Mouse (Mus musculus): ENCODE measurements at regions not wholly inside any gene's neighbourhood (a gene's known extent, or its start where the extent isn't known, plus 50 kb on each side); places are given as distances from the start of the nearest gene placed in this dataset.

GRCm38 (mm10) chr11:64599178-64599577 lies 162.7 kb upstream of the F930015N05Rik start:
- no peak overlapping the region for H3K4me2 ChIP-seq (ENCODE audit: low read length)
- H3K27me3 ChIP-seq (ENCODE audit: control insufficient read depth, insufficient read depth, low read depth, low read length): no peaks in the 10 kb centered on the region
- 73% methylated on average over 3 of the region's 3 CpGs for WGBS
- H3K9ac ChIP-seq (ENCODE audit: low read depth, low read length): no peak overlapping the region
- no peak overlapping the region for H3K4me3 ChIP-seq (ENCODE audit: low read depth, low read length)
- no peak for ATAC-seq
- 0 out of 2 replicates have a peak, but pooled peaks cover 2% of the 10 kb centered on the region for H3K9me3 ChIP-seq (replicated peaks; ENCODE audit: control insufficient read depth, low read length, poor library complexity, severe bottlenecking)
- H3K4me1 ChIP-seq (ENCODE audit: control insufficient read depth, insufficient read depth, low read length): peaks cover 3% of the 10 kb centered on the region; the same call in 1 of the 2 replicates
- no peaks in the 10 kb centered on the region for H3K36me3 ChIP-seq (ENCODE audit: control insufficient read depth, insufficient read depth, low read length)
- H3K27ac ChIP-seq (ENCODE audit: low read length): no peak overlapping the region

GRCm38 (mm10) chr11:64600201-64601102 lies 164.0 kb upstream of the F930015N05Rik start:
- ATAC-seq: no peak
- Histone ChIP-seq H3K4me3 (ENCODE audit: low read depth, low read length) (no peak overlapping the region), H3K27ac (ENCODE audit: low read length) (no peak overlapping the region), H3K9me3 (replicated peaks; ENCODE audit: control insufficient read depth, low read length, poor library complexity, severe bottlenecking) (0 out of 2 replicates have a peak, but pooled peaks cover 2% of the 10 kb centered on the region), H3K27me3 (ENCODE audit: control insufficient read depth, insufficient read depth, low read depth, low read length) (no peaks in the 10 kb centered on the region), H3K4me1 (ENCODE audit: control insufficient read depth, insufficient read depth, low read length) (peaks cover 3% of the 10 kb centered on the region; the same call in 1 of the 2 replicates), H3K9ac (ENCODE audit: low read depth, low read length) (no peak overlapping the region), H3K4me2 (ENCODE audit: low read length) (no peak overlapping the region), H3K36me3 (ENCODE audit: control insufficient read depth, insufficient read depth, low read length) (no peaks in the 10 kb centered on the region)
- WGBS: 41% methylated on average over 10 of the region's 10 CpGs

GRCm38 (mm10) chr11:64609043-64609442 lies 172.6 kb upstream of the F930015N05Rik start:
- H3K4me2 ChIP-seq (ENCODE audit: low read length): no peak overlapping the region
- H3K9ac ChIP-seq (ENCODE audit: low read depth, low read length): no peak overlapping the region
- H3K27me3 ChIP-seq (ENCODE audit: control insufficient read depth, insufficient read depth, low read depth, low read length): no peaks in the 10 kb centered on the region
- H3K4me1 ChIP-seq (ENCODE audit: control insufficient read depth, insufficient read depth, low read length): no peaks in the 10 kb centered on the region
- no peaks in the 10 kb centered on the region for H3K36me3 ChIP-seq (ENCODE audit: control insufficient read depth, insufficient read depth, low read length)
- no peak for ATAC-seq
- H3K4me3 ChIP-seq (ENCODE audit: low read depth, low read length): no peak overlapping the region
- H3K27ac ChIP-seq (ENCODE audit: low read length): no peak overlapping the region
- 85% methylated on average over 2 of the region's 2 CpGs for WGBS
- H3K9me3 ChIP-seq (replicated peaks; ENCODE audit: control insufficient read depth, low read length, poor library complexity, severe bottlenecking): no peaks in the 10 kb centered on the region

- 94% methylated on average over 3 of the region's 3 CpGs for WGBS
- ATAC-seq: no peak
- no peaks in the 10 kb centered on the region for H3K27me3 ChIP-seq (ENCODE audit: control insufficient read depth, insufficient read depth, low read depth, low read length)
Measured at GRCm38 (mm10) chr11:64610724-64611123, 174.3 kb upstream of the F930015N05Rik start.

GRCm38 (mm10) chr11:64615140-64615539 lies 178.7 kb upstream of the F930015N05Rik start:
- no peak overlapping the region for H3K9ac ChIP-seq (ENCODE audit: low read depth, low read length)
- 81% methylated on average over 1 of the region's 1 CpGs for WGBS

More at GRCm38 (mm10) chr11:64610724-64611123, 174.3 kb upstream of the F930015N05Rik start:
- no peak overlapping the region for H3K4me3 ChIP-seq (ENCODE audit: low read depth, low read length)
- H3K4me2 ChIP-seq (ENCODE audit: low read length): no peak overlapping the region
- H3K9me3 ChIP-seq (replicated peaks; ENCODE audit: control insufficient read depth, low read length, poor library complexity, severe bottlenecking): no peaks in the 10 kb centered on the region
- H3K9ac ChIP-seq (ENCODE audit: low read depth, low read length): no peak overlapping the region
- H3K4me1 ChIP-seq (ENCODE audit: control insufficient read depth, insufficient read depth, low read length): no peaks in the 10 kb centered on the region
- H3K36me3 ChIP-seq (ENCODE audit: control insufficient read depth, insufficient read depth, low read length): no peaks in the 10 kb centered on the region
- no peak overlapping the region for H3K27ac ChIP-seq (ENCODE audit: low read length)

GRCm38 (mm10) chr11:64618631-64619385 lies 182.4 kb upstream of the F930015N05Rik start:
- Histone ChIP-seq H3K27ac (ENCODE audit: low read length) (no peak overlapping the region), H3K27me3 (ENCODE audit: control insufficient read depth, insufficient read depth, low read depth, low read length) (no peaks in the 10 kb centered on the region), H3K4me3 (ENCODE audit: low read depth, low read length) (no peak overlapping the region), H3K4me1 (ENCODE audit: control insufficient read depth, insufficient read depth, low read length) (no peaks in the 10 kb centered on the region), H3K9ac (ENCODE audit: low read depth, low read length) (no peak overlapping the region), H3K9me3 (replicated peaks; ENCODE audit: control insufficient read depth, low read length, poor library complexity, severe bottlenecking) (no peaks in the 10 kb centered on the region), H3K36me3 (ENCODE audit: control insufficient read depth, insufficient read depth, low read length) (no peaks in the 10 kb centered on the region), H3K4me2 (ENCODE audit: low read length) (no peak overlapping the region)
- ATAC-seq: no peak
- WGBS: 66% methylated on average over 5 of the region's 5 CpGs

More at GRCm38 (mm10) chr11:64615140-64615539, 178.7 kb upstream of the F930015N05Rik start:
- H3K4me1 ChIP-seq (ENCODE audit: control insufficient read depth, insufficient read depth, low read length): no peaks in the 10 kb centered on the region
- no peaks in the 10 kb centered on the region for H3K9me3 ChIP-seq (replicated peaks; ENCODE audit: control insufficient read depth, low read length, poor library complexity, severe bottlenecking)
- no peak overlapping the region for H3K4me2 ChIP-seq (ENCODE audit: low read length)
- H3K27ac ChIP-seq (ENCODE audit: low read length): no peak overlapping the region
- ATAC-seq: no peak
- H3K4me3 ChIP-seq (ENCODE audit: low read depth, low read length): no peak overlapping the region
- no peaks in the 10 kb centered on the region for H3K27me3 ChIP-seq (ENCODE audit: control insufficient read depth, insufficient read depth, low read depth, low read length)
- H3K36me3 ChIP-seq (ENCODE audit: control insufficient read depth, insufficient read depth, low read length): no peaks in the 10 kb centered on the region

GRCm38 (mm10) chr11:64627180-64627579 lies 190.7 kb upstream of the F930015N05Rik start:
- Histone ChIP-seq H3K9me3 (replicated peaks; ENCODE audit: control insufficient read depth, low read length, poor library complexity, severe bottlenecking) (no peaks in the 10 kb centered on the region), H3K36me3 (ENCODE audit: control insufficient read depth, insufficient read depth, low read length) (no peaks in the 10 kb centered on the region), H3K4me3 (ENCODE audit: low read depth, low read length) (no peak overlapping the region), H3K4me1 (ENCODE audit: control insufficient read depth, insufficient read depth, low read length) (no peaks in the 10 kb centered on the region), H3K4me2 (ENCODE audit: low read length) (no peak overlapping the region), H3K27ac (ENCODE audit: low read length) (no peak overlapping the region), H3K9ac (ENCODE audit: low read depth, low read length) (no peak overlapping the region), H3K27me3 (ENCODE audit: control insufficient read depth, insufficient read depth, low read depth, low read length) (no peaks in the 10 kb centered on the region)
- WGBS: 77% methylated on average over 7 of the region's 7 CpGs
- no peak for ATAC-seq

- Histone ChIP-seq H3K4me1 (ENCODE audit: control insufficient read depth, insufficient read depth, low read length) (no peaks in the 10 kb centered on the region), H3K9ac (ENCODE audit: low read depth, low read length) (no peak overlapping the region), H3K4me2 (ENCODE audit: low read length) (no peak overlapping the region), H3K9me3 (replicated peaks; ENCODE audit: control insufficient read depth, low read length, poor library complexity, severe bottlenecking) (peaks cover 6% of the 10 kb centered on the region; the same call in 1 of the 2 replicates), H3K27ac (ENCODE audit: low read length) (no peak overlapping the region), H3K36me3 (ENCODE audit: control insufficient read depth, insufficient read depth, low read length) (no peaks in the 10 kb centered on the region), H3K27me3 (ENCODE audit: control insufficient read depth, insufficient read depth, low read depth, low read length) (no peaks in the 10 kb centered on the region), H3K4me3 (ENCODE audit: low read depth, low read length) (no peak overlapping the region)
- no peak for ATAC-seq
- 23% methylated on average over 4 of the region's 4 CpGs for WGBS
Measured at GRCm38 (mm10) chr11:64640947-64641346, 204.5 kb upstream of the F930015N05Rik start.

GRCm38 (mm10) chr11:64643171-64643570 lies 206.7 kb upstream of the F930015N05Rik start:
- Histone ChIP-seq H3K36me3 (ENCODE audit: control insufficient read depth, insufficient read depth, low read length) (no peaks in the 10 kb centered on the region), H3K9ac (ENCODE audit: low read depth, low read length) (no peak overlapping the region), H3K27me3 (ENCODE audit: control insufficient read depth, insufficient read depth, low read depth, low read length) (no peaks in the 10 kb centered on the region), H3K4me1 (ENCODE audit: control insufficient read depth, insufficient read depth, low read length) (no peaks in the 10 kb centered on the region), H3K27ac (ENCODE audit: low read length) (no peak overlapping the region), H3K4me2 (ENCODE audit: low read length) (no peak overlapping the region), H3K4me3 (ENCODE audit: low read depth, low read length) (no peak overlapping the region), H3K9me3 (replicated peaks; ENCODE audit: control insufficient read depth, low read length, poor library complexity, severe bottlenecking) (no peaks in the 10 kb centered on the region)
- no peak for ATAC-seq
- WGBS: 63% methylated on average over 5 of the region's 5 CpGs

All from midbrain, embryonic 16.5 days (tissue).